Mouse (Mus musculus) thymus, adult 2 months (tissue): ENCODE measurements around the gene Cav3.

Experiments
- CTCF ChIP-seq: fragments of 200-500 bp; IDR thresholded peaks from 2 replicates; pipeline ENCODE4 v1.5.1; 2012; ENCODE audit warnings: mild to moderate bottlenecking, control low read depth, low read length, moderate library complexity, borderline replicate concordance; ENCODE audit not compliant: control insufficient read depth, poor library complexity, insufficient read depth; ENCODE audit errors: extremely low read depth
- POLR2A ChIP-seq: fragments of 200-500 bp; IDR thresholded peaks from 2 replicates; pipeline ENCODE4 v1.6.1; 2012; ENCODE audit warnings: mild to moderate bottlenecking, low read length, control low read depth, moderate library complexity; ENCODE audit not compliant: control insufficient read depth, poor library complexity, insufficient read depth; ENCODE audit errors: extremely low read depth

- TF ChIP-seq CTCF (no peak), POLR2A (no peak)
Measured at GRCm38 (mm10) chr6:112479861-112480260, 20.6 kb downstream of the Cav3 start.
